Mouse (Mus musculus) stomach, postnatal 0 days (tissue): Measurements from ENCODE around the gene Rita1. TPM values are rescaled to one million over a fixed set of nuclear protein-coding genes. Genes with fewer than 3 reads are reported as not detected.

ENCODE experiments used
- ATAC-seq: fragments of 200-750 bp; cut with Nextera tagmentation; 2 replicates; pipeline ENCODE4 v1.8.0; 2017; ENCODE audit not compliant: low FRiP score, low TSS enrichment
- DNase-seq: peaks from one replicate; pipeline ENCODE4 v3.0.0-alpha.2; 2016; ENCODE audit warnings: low spot score
- H3K27ac ChIP-seq: fragments of 300-500 bp; sonication (generic); replicated peaks from 2 replicates; pipeline ENCODE4 v1.5.1; 2014; ENCODE audit warnings: mild to moderate bottlenecking, control low read depth
- H3K27me3 ChIP-seq: fragments of 300-500 bp; sonication (generic); 2 replicates; pipeline ENCODE4 v1.6.1; 2014; ENCODE audit warnings: low read length; ENCODE audit not compliant: control insufficient read depth, insufficient read depth
- H3K36me3 ChIP-seq: fragments of 300-500 bp; sonication (generic); 2 replicates; pipeline ENCODE4 v1.6.1; 2014; ENCODE audit warnings: low read length, mixed read lengths; ENCODE audit not compliant: control insufficient read depth, insufficient read depth
- H3K4me1 ChIP-seq: fragments of 300-500 bp; sonication (generic); replicated peaks from 2 replicates; pipeline ENCODE4 v1.6.1; 2014; ENCODE audit warnings: antibody characterized with exemption; ENCODE audit not compliant: control insufficient read depth, insufficient read depth
- H3K4me2 ChIP-seq: fragments of 300-500 bp; sonication (generic); replicated peaks from 2 replicates; pipeline ENCODE4 v1.6.1; 2014; ENCODE audit warnings: low read depth, mild to moderate bottlenecking, control low read depth, moderate library complexity
- H3K4me3 ChIP-seq: fragments of 300-500 bp; sonication (generic); 2 replicates; pipeline ENCODE4 v1.5.1; 2014; ENCODE audit warnings: low read depth, low read length, control low read depth
- H3K9ac ChIP-seq: fragments of 300-500 bp; sonication (generic); 2 replicates; pipeline ENCODE4 v1.6.1; 2014; ENCODE audit warnings: mild to moderate bottlenecking, low read length, control low read depth, mixed read lengths
- H3K9me3 ChIP-seq: fragments of 300-500 bp; sonication (generic); 2 replicates; pipeline ENCODE4 v1.6.1; 2016; ENCODE audit warnings: low read length; ENCODE audit not compliant: control insufficient read depth
- CTCF ChIP-seq: IDR thresholded peaks from 2 replicates; pipeline ENCODE4 v1.5.1; 2016; ENCODE audit warnings: antibody characterized with exemption, low read depth, mild to moderate bottlenecking, moderate library complexity
- EP300 ChIP-seq: optimal IDR thresholded peaks from 2 replicates; pipeline ENCODE3; 2016; ENCODE audit warnings: antibody characterized with exemption
- WGBS: fragments of 180-500 bp; shearing (Covaris S2); extraction: QIAGEN DNeasy Blood & Tissue Kit; methylation state at CpG from one replicate; pipeline ENCODE4 v1.1.7; 2014; 5-methylcytosine and 5-hydroxymethylcytosine counted together
- polyA plus RNA-seq: library from polyadenylated mRNA; unstranded; fragments of >200 nt; fragmentation: Nextera tagmentation; extraction: Ambion mirVana; gene quantifications from 2 replicates; pipeline ENCODE4 v1.2.1, GENCODE M21; 2015

Gene Rita1
- polyA plus RNA-seq, 1 experiment from 2014 or later, result 12.1 TPM

DNA sequence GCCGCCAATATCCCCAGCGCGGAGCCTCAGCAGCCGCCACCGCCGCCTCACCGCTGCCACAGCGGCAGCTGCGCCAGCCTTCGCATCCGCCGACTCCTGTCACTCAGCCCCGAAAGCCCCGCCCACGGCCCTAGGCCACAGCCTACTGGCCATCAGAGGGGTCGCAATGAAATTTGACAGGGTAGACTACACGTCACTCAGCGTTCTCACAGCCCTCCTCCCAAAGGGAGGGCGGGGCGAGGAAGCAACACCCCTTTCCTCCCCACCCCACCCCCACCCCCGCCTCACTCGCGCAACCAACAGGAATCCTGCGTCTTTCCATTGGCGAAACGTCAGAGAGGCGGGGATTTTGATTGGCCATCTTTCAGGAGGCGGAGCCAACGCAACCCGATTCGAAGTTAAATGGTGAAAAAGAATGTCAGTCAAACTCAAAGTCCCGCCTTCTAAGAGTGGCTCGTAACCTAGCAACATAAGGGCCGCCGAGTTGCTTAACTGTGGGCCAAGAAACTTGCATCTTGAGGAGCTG, 23.8 kb downstream of the Rita1 start, which contains the start of the genes Tpcn1 and Iqcd:
Gene Tpcn1, minus strand, starts transcription at position 105 of the 526 bp plus-strand sequence.
Gene Iqcd, plus strand, starts transcription at position 448 of the 526 bp plus-strand sequence.
- Histone ChIP-seq H3K9ac (peak within 1 kb of the TSS; percentile 85), H3K9me3 (no peaks in the 10 kb centered on the region), H3K36me3 (peaks cover 12% of the 10 kb centered on the region; the same call in 1 of the 2 replicates), H3K4me3 (peak within 1 kb of the TSS; percentile 87), H3K27ac (peak within 1 kb of the TSS; percentile 80), H3K4me1 (peaks cover 2% of the 10 kb centered on the region; the same call in 1 of the 2 replicates), H3K27me3 (no peaks in the 10 kb centered on the region), H3K4me2 (peak within 1 kb of the TSS; percentile 94)
- peak; percentile 99 for DNase-seq
- WGBS, result under 1% methylated on average over 34 of the region's 35 CpGs
- peak; percentile 49 for TF ChIP-seq CTCF
- no peak for TF ChIP-seq EP300
- peak; percentile 97 for ATAC-seq

DNA sequence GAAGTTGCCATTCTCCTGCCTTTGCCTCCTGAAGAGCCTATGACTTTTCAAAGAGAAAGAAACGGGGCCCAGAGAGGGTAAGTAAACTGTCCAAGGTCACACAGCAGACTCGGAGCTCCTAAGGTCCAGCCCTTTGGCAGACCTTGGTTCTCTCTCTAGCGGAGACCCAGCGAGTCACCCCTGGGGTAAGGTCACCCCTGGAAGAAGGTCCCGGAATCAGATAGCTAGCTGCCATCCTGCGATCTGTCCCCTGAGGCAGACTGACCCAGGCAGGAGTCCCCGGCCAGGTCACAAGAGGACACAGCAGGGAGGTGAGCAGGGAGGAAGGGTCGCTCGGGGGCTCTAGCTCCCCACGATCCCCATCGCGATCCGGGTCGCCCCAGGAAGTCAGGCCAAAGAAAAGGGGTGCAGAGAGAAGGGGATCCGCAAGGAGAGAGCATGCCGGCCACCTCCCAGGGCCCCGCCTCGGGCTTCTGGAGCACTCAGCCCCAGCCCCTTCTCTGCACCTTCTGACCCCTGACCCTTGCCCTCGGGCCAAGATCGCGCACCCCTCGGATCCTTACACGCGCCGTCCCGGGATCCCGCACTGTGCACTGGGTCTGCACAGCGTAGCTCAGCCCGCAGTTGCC, 24.3 kb downstream of the Rita1 start:
- TF ChIP-seq EP300, result no peak
- H3K4me1 ChIP-seq, result peaks cover 2% of the 10 kb centered on the region; the same call in 1 of the 2 replicates
- DNase-seq, result no peak
- H3K4me2 ChIP-seq, result peak overlapping the region; percentile 94
- WGBS, result under 1% methylated on average over 25 of the region's 29 CpGs
- H3K27ac ChIP-seq, result peak overlapping the region; percentile 80
- ATAC-seq, result no peak
- no peaks in the 10 kb centered on the region for H3K9me3 ChIP-seq
- no peaks in the 10 kb centered on the region for H3K27me3 ChIP-seq
- peak overlapping the region; percentile 87 for H3K4me3 ChIP-seq
- peak overlapping the region; percentile 85 for H3K9ac ChIP-seq
- peaks cover 16% of the 10 kb centered on the region; the same call in 1 of the 2 replicates for H3K36me3 ChIP-seq

DNA sequence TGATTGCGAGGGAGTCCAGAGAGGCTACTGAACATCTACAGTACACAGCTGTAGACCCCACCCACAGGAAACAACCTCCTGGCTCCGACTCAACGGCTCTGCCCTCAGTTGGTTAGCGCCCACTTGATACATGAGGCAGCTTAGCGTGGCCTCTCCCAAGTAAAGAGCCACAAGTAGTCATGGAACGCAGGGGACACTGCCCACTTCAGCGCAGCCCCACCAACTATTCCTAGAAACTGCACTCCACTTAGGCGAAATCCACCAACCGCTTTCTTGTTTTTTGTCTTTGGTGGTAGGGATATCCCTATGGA, 24.8 kb downstream of the Rita1 start:
- ATAC-seq (no peak), DNase-seq (peak; percentile 60)
- peak overlapping the region; percentile 80 for H3K27ac ChIP-seq
- H3K9me3 ChIP-seq, result no peaks in the 10 kb centered on the region
- WGBS, result 9% methylated on average over 9 of the region's 9 CpGs
- TF ChIP-seq CTCF, result no peak
- TF ChIP-seq EP300, result no peak
- peaks cover 16% of the 10 kb centered on the region; the same call in 1 of the 2 replicates for H3K36me3 ChIP-seq
- H3K27me3 ChIP-seq, result no peaks in the 10 kb centered on the region
- peak overlapping the region; percentile 85 for H3K9ac ChIP-seq
- H3K4me3 ChIP-seq, result peak overlapping the region; percentile 87
- H3K4me1 ChIP-seq, result peaks cover 2% of the 10 kb centered on the region; the same call in 1 of the 2 replicates
- H3K4me2 ChIP-seq, result peak overlapping the region; percentile 94

DNA sequence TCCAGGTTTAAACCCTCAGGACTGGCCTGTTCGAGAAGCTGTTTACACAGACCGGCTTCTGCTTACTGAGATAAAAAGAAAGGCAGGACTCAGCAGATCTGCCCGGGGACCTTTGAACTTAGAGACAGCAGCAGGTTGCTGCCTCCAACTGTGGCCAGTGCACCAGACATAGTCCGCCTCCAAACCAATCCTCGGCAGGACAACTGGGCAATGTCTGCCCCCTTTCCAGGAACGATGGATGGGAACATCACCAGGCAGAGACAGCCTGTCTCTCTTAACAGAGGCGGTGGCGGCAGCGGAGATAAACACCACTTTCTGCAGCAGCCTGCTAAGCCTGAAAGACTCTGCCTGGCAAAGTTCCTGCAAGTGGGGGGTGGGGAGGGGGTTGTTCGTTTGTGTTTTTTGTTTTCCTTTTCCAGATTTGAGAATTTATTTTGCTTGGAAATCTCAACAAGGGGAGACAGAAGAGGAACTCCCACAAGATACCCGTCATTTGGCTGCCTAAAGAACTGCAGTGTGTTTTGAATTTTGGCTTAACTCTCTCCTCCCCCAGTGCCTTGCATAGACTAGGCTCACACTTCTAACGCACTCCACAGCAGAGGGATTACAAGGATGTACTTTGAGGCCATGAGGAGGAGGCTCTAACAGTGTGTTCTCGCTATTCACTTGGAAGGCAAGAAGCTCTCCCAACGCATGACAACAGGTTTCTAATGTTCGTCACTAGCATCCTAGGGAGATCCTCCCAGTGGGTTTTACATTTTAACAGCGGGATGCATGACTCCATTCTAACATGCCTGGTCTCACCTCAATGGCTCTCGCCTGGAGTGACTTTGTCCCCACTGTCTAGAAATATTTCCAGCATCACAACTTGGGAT, 25.4 kb downstream of the Rita1 start:
- peaks cover 16% of the 10 kb centered on the region; the same call in 1 of the 2 replicates for H3K36me3 ChIP-seq
- peak overlapping the region; percentile 87 for H3K4me3 ChIP-seq
- no peaks in the 10 kb centered on the region for H3K27me3 ChIP-seq
- peak overlapping the region; percentile 94 for H3K4me2 ChIP-seq
- TF ChIP-seq CTCF, result peak; percentile 1; the same call in 1 of the 2 replicates
- TF ChIP-seq EP300, result no peak
- H3K4me1 ChIP-seq, result peaks cover 2% of the 10 kb centered on the region; the same call in 1 of the 2 replicates
- 13% methylated on average over 17 of the region's 17 CpGs for WGBS
- H3K9ac ChIP-seq, result peak overlapping the region; percentile 59
- H3K27ac ChIP-seq, result peak overlapping the region; percentile 79
- no peaks in the 10 kb centered on the region for H3K9me3 ChIP-seq
- DNase-seq (peak; percentile 31), ATAC-seq (no peak)

DNA sequence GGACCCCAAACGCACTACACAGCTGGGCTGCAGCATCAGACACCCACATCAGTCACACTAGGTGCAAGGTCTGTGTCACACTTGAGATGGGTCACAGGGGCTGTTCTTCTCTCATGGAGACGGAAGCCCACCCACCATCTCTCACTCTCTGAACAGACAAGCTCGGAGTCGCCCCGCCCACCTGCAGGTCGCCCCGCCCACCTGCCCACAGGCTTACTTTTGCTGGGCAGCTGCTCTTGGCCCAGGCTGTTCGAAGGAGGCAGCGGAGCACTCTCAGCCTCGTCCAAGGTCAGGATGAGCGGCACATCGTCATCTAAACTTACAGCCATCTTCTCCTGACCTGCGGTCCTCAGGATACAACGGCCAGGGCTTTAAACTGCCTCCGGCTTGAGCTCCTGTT, 27.4 kb downstream of the Rita1 start:
- no peaks in the 10 kb centered on the region for H3K9me3 ChIP-seq
- H3K4me1 ChIP-seq, result peaks cover 2% of the 10 kb centered on the region; the same call in 1 of the 2 replicates
- peaks cover 16% of the 10 kb centered on the region; the same call in 1 of the 2 replicates for H3K36me3 ChIP-seq
- no peak overlapping the region for H3K4me2 ChIP-seq
- no peak overlapping the region for H3K9ac ChIP-seq
- TF ChIP-seq EP300 (no peak), CTCF (no peak)
- H3K27me3 ChIP-seq, result no peaks in the 10 kb centered on the region
- no peak for ATAC-seq
- DNase-seq, result peak; percentile 20
- whole genome bisulfite sequencing, result 50% methylated on average over 15 of the region's 15 CpGs
- H3K27ac ChIP-seq, result no peak overlapping the region
- no peak overlapping the region for H3K4me3 ChIP-seq
